Mouse (Mus musculus) lung, postnatal 10 days (tissue): ENCODE data around the gene Dnajc5.

Experiments
- DNase-seq: peaks from one replicate; pipeline ENCODE4 v3.0.0; 2021

Gene Dnajc5

DNA sequence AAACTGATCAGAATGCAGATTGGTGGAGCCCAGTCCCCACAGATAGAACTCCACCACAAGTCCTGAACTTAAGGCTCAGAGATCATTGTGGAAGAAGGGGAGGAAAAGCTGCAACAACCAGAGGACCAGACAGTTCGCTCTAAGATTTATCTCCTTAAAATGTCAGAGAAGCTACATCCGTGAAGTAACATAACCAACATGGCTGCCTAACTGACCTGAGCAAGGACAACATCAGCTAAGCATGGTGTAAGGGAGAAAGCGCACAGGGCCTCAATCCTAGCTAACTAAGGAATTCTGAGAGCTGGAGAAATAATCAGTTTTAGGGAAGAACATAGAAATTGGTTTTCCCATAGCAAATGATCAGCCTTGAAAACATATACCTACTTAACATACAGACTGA is 1.1 kb upstream of the Dnajc5 start:
- DNase-seq, result no peak

DNA sequence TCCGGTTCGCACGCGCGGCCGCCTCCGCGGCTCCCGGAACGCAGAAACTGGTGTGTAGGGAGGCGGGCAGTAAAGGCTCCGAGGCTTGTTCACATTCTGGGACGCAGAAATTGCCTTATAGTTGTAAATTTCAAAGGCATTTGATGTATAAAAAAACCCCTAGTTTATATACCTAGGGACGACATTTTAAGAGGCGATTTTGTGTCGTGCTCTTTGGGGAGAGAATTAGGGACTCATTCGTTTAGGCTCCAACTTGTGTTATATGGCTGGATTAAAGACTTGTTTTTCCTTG is 597 bp downstream of the Dnajc5 start:
- DNase-seq, result no peak

DNA sequence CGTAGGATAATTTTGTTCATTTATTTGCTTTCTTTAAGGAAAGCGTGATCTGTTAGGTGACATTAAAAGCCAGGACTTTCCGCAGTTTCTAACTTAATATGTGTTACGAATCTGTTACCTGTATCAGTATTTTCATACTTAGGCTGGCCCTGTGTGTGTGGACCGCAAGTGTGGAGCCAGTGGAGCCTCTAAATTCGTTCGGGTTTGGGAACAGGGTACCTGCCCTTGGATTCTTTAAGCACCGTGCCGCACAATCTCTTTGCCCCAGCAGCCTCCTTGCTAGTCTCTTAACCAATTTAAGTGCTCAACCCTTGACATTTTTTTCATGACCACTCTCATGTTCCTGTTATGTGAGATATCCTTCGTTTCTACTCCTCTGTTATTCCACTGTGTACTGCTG is 1.2 kb downstream of the Dnajc5 start:
- DNase-seq, result peak; percentile 6

DNA sequence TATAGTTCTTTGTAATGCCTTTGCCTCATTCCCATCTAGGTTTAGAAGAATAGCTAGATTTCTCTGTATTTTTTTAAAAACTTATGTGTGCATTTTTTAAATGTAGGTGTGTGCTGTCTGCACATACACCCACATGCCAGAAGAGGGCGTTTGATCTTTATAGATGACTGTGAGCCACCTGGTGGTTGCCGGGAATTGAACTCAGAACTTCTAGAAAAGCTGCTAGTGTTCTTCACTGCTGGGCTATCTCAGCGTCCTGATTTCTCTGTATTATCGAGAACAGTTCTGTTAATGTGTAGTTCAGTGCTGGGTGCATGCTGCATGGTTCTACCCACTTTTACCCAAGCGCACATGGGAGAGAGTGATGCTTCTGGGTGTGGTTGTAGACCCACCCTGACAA is 2.5 kb downstream of the Dnajc5 start:
- DNase-seq, result peak; percentile 42

DNA sequence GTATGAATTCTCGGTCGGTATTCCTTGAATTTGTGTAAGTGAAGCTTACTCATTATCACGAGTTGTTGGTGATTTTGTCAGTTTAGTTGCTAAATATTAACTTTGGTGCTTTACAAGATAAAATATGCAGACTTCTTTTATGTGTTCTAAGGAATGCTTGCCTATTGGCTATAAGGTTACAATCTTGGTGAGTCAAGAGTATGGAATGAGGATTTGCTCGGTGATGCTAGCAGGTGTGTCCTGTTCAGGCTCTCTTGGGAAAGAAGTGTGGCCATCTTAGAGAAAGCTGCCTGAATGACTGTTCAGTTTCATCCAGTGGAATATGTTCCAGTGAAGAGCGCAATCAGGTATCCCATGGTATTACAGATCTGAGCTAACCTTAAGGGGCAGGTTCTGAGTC is 5.2 kb downstream of the Dnajc5 start:
- no peak for DNase-seq

DNA sequence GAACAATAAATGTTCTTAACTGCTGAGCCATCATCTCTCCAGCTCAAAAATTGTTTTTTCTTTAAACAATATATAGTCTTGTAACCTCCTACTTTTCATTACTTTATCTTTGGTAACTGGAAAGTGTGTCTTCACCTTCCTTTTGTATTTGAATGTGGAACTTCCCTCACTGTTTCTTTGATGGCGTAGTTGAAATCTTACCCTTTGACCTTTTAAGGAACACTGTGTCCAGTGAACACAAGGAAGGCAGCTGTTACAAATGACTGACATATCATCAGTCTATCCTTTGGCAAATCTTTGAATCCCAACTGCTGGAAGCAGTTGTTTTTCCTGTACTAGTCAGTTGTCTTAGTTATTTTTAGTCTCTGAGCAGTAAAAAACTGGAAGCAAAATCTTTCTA is 8.8 kb downstream of the Dnajc5 start:
- no peak for DNase-seq

DNA sequence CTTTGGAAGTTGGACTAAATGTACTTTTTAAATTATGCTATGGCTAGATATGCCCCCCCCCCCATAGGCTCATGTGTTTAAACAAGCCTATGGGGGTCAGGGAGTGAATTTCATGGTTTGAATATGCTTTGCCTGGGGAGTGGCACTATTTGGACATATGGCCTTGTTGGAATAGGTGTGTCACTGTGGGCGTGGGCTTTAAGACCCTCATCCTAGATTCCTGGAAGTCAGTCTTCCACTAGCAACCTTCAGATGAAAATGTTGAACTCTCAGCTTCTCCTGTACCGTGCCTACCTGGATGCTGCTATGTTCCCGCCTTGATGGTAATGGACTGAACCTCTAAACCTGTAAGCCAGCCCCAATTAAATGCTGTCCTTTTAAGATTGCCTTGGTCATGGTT is 12.3 kb downstream of the Dnajc5 start:
- DNase-seq, result no peak

DNA sequence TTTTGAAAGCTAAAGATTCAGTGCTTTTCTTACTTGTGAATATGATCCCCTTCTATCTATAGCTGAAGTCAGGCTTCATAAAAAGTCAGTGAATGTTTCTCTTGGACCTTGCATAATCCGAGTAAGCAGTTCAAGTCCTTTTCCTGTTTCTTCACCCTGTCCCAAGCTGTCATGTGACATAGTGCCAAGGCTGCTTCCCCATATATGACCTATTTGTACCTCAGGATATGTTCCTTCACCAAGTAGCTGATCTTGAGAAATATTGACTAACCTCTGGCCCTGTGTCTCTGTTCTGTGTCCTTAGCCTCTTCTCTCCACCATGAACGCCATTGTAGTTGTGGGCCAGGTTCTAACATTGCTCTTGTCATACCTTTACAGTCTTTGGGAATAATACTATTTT is 16.1 kb downstream of the Dnajc5 start:
- no peak for DNase-seq

DNA sequence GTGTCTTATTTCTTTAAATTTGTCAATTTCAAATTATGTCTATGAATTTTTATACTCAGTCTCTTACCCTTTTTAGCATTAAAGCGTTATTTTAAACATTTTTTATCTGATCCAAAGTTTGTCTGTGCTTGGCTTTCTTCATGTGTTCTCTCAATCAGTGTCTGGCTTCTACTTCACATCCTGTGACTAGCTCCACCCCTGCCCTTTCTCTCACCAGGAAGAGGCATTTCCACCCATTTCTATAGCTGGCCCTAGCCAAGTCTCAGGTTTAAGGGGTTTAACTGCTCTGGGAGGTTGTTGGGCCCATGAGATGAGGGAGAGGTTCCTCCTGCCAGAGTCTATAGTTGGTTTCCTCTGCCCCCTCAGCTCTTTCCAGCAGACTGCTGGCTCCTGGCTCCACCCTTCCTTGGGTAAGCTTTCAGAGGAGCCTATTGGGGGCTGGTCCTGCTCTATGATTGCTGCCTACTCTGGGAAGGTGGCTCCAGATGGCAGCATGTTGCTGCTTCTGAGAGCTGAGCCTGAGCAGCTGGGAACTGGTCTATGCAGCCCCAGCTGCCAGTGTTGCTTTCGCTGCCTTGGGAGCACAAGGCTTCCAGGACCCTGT is 17.3 kb downstream of the Dnajc5 start:
- DNase-seq, result peak; percentile 66

DNA sequence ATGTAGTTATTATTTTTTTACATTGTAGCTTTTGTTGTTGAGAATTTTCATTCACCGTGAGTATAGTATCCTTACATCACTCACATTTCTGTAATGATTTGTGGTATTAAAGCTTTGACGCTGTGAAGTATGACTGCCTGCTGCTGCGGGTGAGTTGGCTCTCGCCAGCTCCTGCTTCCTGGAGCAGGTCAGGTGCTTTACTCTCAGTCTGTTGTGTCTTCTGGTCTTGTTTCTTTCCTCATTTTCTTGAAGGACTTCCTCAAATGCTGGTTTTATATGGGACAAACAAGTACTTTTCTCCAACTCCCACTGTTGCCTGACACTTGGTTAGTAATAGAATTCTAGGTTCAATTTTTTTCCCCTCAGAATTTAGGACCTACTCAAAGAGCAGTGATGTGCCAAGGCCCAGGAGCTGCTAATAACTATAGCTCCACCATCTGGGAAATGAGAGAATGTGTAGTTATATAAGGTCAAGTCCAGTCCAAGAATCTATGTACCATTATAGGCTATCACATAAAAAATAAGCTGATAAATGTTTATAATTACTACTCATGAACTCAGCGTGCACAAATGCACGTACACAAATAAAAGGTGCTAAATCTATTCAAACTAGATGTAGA is 21.6 kb downstream of the Dnajc5 start:
- DNase-seq, result no peak

DNA sequence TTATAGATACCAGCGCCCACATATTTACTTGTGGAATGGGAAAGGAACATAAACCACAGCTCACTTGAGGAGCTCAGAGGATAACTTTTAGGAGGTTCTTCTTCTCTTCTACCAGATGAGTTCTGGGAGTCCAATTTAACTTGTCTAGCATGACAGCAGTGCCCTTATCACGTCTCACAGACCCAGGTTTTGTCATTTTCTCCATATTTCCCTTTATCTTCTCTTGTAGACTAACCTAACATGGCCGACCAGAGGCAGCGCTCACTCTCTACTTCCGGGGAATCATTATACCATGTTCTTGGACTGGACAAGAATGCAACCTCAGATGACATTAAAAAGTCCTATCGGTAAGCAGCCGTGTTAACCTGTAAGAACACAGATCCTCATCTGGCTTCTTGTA is 25.9 kb downstream of the Dnajc5 start:
- no peak for DNase-seq

DNA sequence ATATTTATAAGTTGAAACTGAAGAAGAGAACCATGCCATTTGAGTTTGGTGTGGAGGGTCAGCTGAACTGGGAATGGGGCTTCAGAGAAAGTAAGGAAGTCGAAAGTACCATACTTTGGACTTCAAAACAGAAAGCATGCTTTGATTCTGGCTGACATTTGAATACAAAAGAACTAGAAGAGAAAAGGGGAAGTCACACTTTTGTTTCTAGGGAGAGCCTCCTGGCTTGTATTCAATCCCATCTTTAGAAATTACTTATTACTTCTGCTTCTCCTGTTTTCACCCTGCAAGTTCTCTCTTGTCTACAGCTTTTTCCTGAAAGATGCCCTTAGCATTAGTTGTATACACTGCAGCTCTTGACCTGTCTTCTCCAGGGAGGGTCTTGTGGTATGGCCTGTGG is 27.9 kb downstream of the Dnajc5 start:
- DNase-seq, result no peak

DNA sequence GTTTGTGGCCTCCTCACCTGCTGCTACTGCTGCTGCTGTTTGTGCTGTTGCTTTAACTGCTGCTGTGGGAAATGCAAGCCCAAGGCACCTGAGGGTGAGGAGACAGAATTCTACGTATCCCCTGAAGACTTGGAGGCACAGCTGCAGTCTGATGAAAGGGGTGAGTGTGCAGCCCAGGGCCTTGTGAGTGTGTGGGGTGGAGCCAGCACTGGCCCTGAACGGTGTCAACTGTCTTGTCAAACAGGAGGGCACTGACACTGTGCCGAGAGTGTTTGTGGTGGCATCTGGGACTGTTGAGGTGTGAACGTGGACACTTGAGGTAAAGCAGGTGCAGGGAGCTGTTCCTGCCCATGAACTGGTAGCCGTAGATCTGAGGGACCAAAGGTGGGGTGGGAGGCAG is 28.4 kb downstream of the Dnajc5 start:
- DNase-seq, result no peak

DNA sequence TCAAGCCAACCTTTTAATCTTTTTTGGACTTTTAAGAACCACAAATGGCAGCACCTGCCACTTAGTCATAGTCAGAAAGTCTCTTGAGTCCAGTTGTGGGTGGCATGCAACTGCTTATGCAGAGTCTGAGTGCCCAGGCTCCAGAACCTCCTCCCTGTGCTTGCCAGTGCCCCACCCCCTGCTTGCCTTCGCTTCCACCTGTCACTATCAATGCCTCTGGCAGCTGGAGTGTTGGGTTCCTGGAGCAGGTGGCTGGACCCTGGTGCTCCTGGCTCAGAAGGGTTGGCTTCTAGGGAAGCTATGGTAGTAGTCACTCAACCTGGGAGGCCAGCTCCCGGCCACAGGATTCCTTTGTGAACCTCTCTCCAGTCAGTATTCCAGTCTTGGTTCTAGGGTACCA is 29.9 kb downstream of the Dnajc5 start:
- no peak for DNase-seq

DNA sequence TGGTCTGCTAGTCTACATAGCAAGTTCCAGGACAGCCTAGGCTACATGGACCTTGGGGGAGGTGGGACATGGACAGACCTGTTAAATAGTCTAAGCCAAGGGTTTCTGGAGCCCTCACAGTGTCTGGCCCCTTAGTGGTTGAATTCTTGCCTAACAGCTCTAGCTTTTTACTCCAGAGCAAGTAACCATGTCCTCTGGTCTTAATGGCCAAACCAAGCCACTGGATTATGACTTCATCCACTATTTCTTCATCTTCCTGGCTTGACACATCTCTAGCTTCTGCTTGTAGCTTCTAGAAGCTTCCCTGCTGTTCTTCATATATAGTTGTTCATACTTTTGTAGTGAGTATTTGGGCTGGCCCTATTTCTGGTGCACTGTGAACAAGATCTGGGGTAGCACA is 33.5 kb downstream of the Dnajc5 start:
- DNase-seq, result no peak

DNA sequence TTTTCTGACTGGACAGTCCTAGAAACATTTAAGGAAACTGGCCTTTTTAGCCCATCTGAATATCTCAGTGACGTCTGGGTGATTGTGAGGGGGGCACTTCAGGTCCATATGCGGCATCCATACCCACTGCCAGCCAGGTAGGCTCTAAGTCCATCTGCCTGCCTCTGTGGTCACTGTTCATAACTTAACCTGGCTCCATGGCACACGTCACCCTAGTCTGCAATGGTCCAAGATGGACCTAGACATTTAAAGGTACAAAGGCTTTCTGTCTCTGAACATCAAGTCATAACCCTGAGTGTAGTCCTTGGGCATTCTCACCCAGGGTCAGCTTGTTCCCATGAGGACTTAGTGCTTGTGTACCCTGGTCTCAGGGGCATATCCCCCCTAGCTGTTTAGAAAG is 47.1 kb downstream of the Dnajc5 start:
- no peak for DNase-seq

DNA sequence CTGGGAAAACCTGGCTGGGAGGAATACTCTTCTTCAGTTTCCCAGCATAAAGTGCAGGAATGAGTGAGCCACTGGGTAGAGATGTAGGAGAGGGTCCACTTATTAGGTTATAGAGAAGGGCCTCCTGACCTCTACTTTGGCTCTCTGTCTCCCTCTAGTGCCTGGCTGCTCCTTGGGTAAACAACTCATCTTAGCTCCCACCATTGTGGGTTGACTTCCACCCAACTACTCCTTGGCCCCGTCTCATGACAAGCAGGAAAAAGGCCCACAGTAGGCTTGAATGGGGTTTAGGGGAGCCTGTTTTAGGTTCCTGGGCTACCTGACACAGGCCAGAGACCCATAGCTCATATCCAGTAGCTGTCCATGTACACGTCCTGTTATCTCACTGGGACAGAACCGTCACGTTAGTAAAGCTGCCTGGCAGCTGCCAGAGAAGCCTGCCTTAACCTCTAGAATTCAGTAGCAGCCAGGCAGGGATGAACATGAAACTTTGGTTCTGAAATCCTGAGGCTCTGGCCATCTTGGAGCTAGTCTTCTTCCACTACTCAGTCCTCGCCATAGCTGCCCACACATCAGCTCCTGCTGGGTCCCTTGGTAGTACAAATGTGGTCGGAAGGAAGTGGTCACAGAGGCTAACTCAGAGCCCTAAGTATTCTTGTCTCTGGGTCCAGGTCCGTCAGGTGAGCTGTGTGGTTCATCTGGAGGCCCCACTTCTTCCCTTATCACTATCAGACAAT is 48.2 kb downstream of the Dnajc5 start:
- DNase-seq, result peak; percentile 68

DNA sequence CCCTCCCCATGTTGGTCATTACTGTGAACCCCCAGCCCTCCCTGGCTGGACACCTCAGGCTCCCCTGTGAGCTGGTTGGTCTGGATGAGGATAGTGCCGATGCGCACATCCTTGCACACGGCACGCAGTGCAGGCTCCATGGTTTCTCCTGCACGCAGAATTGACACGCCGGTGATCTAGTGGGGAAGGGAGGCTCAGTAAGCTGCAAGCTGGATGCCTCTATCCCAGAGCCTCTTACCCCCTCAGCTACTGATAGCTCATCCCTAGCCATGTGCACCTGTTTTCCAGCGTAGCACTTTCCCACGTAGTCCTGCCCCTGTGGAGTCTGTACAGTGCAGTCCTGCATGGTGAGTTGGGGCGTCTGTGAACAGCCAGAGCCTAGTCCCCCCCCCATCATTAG is 49.6 kb downstream of the Dnajc5 start:
- DNase-seq, result no peak

DNA sequence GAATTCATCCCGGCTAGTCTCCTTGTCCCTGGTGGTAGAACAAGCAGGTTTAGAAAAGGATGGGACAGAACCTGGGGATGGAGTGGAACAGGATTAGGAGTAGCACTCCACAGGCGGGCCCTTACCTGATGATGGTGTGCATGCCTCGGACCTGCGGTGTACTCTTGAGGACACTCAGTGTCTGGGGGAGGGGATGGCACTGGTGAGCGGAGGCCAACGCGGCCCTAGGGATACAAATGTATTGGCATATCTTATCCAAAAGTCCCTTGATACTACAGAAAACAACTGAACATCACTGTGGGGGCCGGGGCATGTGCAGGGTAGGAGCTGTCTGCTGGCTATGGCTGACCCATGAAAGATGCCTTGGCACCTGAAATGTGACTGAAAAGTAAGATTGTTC is 50.1 kb downstream of the Dnajc5 start:
- no peak for DNase-seq

DNA sequence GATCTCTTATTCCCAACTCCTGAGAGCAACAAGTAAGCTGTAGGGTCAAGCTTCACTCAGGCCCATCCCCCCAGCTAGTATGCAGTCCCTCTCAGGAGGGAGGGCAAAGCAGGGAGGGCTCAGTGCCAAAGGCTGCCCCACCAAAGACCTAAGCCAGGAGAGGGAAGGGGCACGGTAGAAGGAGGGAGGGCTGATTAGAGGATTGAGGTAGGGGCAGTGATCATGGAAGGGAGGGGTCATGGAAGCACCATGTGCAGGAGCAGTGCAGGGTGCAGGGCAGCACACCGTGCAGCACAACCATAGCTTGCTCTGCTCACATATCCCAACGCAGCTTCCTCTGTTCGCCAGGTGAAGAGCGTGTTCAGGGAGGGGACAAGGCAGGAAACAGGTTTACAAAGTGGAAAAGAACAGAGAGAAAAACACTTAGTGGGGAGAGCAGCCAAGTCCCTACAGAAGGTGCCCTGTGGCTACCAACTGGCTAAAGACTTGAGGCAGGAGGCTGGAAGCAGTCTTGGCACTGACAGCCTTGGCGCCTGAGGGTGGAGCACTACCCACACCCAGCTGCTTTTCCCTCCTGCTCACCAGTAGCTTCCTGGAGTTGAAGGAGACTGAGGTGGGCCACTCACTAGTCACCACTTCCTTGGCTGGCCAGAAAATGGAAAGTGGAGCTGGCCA is 50.8 kb downstream of the Dnajc5 start:
- no peak for DNase-seq

DNA sequence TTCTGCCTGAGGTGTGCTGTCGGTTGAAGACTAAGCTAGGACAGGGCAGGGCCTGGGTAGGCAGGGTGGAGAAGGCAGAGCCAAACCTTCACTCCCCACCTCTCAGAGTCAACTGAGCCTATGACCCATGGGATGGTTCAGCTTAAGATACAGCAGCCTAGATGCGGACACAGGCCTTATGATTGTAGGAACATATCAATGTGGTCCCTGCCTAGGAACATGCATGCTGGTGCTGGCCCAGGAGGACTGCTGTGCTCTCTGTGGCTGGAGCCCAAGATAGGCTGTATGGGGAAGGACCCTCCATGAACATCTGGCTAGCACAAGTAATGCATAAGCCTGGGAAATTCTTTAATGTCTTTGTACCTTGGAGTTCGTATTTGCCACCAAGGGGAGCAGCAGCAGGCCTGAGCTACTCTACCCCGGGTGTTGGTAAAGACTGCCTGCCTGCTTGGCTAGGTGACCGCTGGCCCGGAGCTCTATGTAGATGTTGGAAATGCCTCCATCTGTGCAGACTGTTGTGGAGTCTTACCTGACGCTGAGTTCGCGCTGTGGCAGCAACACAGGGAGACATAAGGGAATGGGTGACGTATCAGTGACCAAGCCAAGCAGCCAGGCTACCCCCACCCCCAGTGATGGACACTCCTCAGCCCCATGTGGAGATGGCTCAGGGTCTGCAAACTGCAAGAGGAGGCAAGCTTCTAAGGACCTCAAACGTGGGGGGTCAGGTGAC is 51.8 kb downstream of the Dnajc5 start:
- DNase-seq, result no peak

DNA sequence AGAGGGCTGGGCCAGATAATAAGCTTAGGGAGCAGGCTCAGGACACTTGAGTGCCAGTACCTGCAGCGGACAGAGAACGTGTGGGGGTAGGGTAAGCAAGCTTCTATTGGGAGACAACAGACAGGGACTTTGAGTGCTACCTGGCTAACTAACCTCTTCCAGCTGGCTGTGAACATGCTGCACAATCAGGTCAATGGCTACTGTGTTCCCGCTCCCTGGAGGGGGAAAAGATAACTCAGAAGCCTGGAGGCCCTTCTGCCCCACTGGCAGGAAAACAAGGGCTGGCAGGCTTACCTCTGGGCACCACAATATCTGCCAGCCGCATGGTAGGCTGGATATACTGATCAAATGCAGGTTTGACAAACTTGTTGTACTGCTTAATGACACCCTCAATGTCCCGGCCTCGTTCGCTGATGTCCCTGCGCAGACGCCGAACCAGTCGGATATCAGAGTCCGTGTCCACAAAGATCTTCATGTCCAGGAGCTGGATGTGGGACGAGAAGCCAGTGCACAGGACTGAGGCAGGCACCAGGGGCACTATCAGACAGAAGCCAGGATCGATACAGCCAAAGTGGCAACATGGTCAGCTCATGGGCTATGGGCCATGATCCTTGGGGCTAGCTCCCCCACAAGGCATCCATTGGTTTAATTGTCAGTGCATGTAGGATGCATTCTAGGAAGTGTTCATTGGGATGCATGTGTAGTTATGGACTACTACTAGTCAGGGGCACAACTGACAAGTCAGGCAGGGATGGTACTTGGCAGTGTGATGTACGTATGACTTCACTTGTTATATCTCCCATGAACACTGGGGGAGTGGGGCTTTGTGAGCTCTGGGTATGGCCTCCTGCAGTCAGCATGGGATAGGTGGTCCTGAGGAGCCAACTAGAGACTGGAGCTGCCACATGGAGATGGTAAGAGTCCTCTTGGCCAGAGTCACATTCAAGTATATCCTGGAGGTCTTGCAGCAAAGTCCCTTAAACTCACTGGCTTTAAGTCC is 52.9 kb downstream of the Dnajc5 start:
- no peak for DNase-seq
